Mouse (Mus musculus): ENCODE data around the gene Sorcs3. TPM values are rescaled to one million over a fixed set of nuclear protein-coding genes. Genes with fewer than 3 reads are reported as not detected.

The Sorcs3 gene
- 10 to 100 TPM; 41.1 to 41.7 TPM for total RNA-seq (2021)

DNA sequence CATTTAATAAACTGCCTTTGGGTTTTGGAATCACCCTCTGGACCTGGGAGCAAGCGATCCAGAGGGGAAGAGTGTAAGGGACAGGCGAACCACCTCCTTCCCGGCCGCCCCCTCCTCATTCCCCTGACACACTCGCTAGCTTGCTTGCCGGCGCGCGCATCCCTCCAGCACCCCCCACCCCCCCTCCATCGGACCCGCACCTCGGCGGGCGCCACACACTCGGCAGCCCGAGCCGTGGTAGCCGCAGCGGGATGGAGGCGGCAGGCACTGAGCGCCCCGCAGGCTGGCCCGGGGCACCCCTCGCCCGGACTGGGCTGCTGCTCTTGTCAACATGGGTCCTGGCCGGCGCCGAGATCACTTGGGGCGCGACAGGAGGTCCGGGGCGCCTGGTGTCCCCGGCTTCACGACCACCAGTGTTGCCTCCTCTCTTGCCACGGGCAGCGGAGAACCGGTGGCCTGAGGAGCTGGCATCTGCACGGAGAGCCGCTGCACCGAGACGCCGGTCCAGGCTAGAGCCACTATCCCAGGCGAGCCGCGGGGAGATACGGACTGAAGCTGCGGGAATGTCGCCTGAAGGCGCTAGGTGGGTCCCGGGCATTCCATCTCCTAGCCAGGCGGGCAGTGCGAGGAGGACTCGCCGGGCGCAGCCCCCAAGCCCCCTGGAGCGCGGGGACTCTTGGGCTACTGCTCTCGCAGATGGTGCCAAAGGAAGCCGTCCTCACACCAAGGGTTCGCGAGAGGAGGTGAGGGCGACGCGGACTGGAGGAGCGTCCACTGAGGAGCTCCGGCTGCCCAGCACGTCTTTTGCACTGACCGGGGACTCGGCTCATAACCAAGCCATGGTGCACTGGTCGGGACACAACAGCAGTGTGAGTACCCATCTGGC is at the start of gene Sorcs3:
Gene Sorcs3 (plus strand): TSS at position 97 of the 886 bp plus-strand sequence.
- intact Hi-C loops (cut with DNase I): loop anchor here (2.0 to 10.0 kb wide), 6 partner anchors 56 to 1056 kb away; no protein-coding TSS in a partner anchor
- DNase-seq (ENCODE audit: low spot score in 2 of 2): peak; percentile 24 to 40

DNA sequence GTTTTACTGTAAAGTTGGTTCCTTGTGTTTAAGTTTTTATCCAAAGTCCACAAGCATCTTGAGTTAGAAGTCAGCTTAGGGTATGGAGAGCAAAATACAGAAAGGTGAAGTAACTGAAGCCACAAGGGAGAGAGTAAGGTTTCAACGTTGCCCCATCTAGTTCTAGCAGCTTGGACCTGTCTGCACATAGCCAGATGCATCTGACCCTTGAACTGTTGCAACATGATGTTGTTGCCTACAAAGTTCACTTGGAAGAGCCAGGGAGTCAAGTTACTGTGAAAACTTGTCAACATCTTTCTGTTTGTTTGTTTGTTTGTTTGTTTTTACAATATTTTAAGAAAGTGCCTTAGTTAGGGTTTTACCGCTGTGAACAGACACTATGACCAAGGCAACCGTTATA is 40.5 kb upstream of the Sorcs3 start:
- intact Hi-C loops (cut with DNase I): no loop called here
- DNase-seq (ENCODE audit: low spot score in 2 of 2): no peak

DNA sequence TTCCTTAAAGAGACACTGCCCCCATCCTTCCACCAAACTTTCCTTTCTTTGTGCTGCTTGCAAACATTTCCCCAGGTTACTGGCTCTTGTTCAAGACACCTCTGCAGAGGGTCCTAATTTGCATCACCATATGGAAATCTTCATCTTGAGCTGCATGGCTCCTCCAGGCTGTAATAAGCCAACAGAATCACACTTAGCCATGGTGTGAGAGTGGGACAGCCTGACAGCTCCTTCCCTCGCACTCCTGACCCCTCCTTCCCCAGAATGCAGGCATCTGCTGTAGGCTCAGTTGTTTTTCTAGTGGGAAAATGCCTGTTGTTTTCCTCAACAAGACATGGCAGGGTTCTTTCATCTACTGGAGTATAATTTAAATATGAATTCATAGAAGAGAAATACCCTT is 38.7 kb upstream of the Sorcs3 start:
- intact Hi-C loops (cut with DNase I): no loop called here
- peak; percentile 11 to 80 for DNase-seq (ENCODE audit: low spot score in 2 of 2)

DNA sequence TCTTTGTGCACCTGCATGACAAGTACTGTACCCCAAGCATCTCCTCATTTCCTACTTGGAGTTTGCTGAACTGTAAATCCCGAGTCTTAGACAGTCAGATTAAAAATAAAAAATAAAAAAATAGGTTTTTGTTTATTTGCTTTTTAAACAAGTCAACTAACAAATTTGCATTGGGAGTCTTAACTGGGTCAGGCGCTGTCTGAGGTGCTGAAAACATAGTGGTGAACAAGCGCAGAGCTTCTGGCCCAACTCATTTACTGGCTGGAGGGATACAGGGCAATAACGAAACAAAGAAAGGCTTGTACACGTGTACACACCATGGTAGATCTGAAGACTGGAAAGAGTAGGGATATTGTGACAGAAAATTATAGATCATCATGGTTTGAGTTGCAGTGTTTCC is 37.5 kb upstream of the Sorcs3 start:
- intact Hi-C loops (cut with DNase I): no loop called here

DNA sequence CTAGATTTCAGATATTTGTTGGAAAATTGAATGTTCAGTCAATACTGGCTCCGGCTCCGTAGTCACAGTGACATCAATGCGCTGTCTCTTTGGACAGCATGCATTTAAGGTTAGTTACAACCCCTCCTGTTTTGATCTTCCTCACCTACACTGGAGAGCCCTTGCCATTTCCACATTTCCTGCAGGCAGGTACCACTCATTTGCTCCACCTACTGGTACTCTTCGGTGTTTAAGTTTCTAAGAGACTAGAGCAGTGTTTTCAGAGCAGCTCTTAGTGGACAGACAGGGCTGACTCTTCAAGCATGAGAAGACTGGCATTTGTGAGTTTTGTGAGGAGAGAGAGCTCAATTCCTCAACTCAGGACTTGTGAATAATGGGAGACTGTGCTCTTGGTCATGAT is 31.1 kb upstream of the Sorcs3 start:
- intact Hi-C loops (cut with DNase I): loop anchor here (2.0 kb wide), 1 partner anchor 186 kb away; no protein-coding TSS in a partner anchor
- peak in 1 of 2 experiments; percentile 15 for DNase-seq (ENCODE audit: low spot score in 2 of 2)

More for the DNA sequence above, 37.5 kb upstream of the Sorcs3 start:
- DNase-seq (ENCODE audit: low spot score in 2 of 2): no peak

DNA sequence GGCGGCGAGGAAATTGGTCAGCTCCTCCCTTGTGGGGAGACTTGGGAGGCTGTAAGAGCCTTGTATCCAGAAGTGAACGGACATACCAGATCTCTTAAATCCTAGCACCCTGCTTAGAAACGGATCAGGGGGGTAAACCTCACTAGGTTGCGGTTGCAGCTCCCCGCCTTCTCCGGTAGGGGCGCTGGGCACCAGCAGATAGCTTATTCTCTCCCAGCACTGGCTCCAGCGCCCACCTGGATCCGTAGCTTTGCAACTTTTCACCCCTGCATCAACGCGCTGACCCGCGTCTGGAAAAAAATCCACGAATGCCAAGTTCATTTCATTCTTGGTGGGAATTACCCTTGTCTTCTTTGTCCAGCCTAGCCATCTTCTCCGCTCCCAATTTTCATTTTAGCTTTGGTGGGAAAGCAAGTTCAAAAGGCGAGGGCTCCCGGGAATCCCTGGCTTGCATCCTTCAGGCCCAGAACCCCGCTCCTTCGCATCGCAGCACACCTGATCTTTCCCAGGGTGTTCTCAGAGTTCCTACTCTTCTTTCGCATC is 1.8 kb upstream of the Sorcs3 start:
- peak; percentile 83 to 90 for DNase-seq (ENCODE audit: low spot score in 2 of 2)
- intact Hi-C loops (cut with DNase I): loop anchor here (1.0 to 10.0 kb wide), 4 partner anchors 163 to 701 kb away; no protein-coding TSS in a partner anchor

DNA sequence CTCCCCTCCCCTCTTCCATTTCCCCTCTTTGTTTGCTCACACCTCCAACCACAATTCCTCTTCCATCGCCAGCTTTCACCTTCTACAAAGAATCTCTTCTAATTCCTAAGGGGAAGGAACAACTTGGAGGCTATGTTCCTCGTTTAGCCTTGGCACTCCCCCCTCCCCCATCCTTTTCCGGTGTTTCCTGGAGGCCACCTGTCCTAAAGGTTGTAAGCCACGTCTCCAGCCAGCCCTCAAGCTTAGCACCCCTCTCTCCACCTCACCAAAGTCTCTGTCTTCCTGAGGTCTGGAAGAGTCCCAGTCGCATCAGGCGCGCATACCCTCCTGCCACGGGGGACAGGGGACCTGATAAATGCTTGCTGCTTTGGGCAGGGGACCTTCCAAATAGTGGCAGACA is 1.3 kb upstream of the Sorcs3 start:
- intact Hi-C loops (cut with DNase I): loop anchor here (1.0 to 10.0 kb wide), 4 partner anchors 163 to 700 kb away; no protein-coding TSS in a partner anchor
- DNase-seq (ENCODE audit: low spot score in 2 of 2): peak in 1 of 2 experiments; percentile 20

DNA sequence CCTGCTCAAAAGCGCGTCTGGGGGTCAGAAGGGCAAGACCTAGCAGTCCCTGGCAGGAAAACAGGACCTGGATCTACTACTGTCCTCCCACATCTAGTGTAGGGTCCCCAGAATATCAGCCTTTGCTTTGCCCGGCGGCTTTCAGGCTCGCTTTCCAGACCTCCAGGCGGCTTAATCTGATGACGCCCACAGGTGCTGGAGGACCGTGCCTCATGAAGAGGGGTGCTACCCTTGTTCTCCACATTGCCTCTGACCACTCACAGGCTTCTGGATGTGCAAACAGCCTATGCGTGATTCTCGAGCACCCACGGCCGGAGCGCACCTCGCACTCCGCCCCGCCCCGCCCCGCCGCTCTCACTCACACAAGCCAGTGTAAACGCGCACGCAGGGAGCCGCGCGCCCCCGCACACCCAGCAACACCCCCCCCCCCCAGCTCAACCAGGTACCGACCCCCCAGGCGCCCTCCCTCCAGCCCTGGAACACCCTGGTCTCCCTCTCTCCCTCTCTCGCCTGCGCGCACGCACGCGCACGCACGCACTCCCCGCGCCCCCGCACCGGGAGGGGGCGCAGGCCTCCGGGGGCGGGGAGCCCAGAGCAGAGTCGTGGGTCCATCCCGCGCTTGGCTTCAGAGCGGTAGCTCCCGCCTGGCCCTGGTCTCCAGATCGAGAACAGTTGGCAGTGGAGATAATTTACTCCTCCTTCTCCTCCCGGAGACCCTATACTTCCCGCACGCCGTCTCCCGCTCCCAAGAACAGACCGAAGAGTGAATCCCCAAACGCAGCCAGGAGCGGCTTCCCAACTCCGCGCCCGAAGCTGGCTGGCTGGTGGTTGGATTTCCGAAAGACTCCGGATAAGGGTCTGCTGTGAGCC is 698 bp upstream of the Sorcs3 start:
- intact Hi-C loops (cut with DNase I): loop anchor here (1.0 to 10.0 kb wide), 7 partner anchors 57 to 1057 kb away; no protein-coding TSS in a partner anchor
- DNase-seq (ENCODE audit: low spot score in 2 of 2): peak; percentile 58

DNA sequence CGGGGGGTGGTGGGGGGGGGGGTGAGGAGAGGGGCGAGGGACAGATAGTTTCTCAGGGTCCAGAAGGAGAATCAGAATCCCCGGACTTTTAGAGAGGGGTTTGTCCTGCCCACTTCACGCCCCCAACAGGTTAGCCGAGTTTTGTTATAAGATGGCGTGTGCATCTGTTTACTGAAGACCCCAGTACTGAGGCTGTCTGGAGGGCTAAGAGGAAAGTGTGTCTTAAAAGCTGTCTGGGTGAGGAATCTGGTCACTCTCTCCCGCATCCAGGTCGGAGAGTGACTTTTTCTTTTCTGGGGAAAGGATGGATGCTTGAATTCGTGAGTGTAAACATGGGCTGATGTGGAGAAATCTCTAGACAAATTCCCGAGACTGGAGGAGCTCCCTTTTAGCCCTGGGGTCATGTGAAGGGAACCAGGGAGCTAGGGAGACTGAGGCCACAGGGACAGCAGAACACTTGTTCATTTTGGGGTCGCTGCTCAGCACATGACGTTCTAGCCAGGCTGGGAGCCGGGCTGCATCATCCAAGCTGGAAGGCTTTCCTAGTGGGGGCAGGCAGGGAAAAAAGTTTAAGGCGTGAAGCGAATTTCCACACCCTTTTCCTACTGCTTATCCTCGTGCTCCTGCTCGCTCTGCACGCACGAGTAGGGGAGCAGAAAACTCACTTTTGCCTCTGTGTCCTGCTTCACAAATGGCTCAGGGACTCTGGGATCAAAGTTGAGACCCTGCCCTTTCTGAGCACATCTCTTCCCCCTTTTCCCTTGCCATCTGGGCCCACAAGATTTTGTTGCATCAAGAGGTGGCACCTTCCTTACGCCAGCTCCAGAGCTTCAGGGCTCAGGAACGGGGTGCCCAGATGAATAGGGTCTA is 1.3 kb downstream of the Sorcs3 start:
- intact Hi-C loops (cut with DNase I): loop anchor here (5.0 to 10.0 kb wide), 5 partner anchors 55 to 1055 kb away; no protein-coding TSS in a partner anchor
- peak; percentile 43 to 64 for DNase-seq (ENCODE audit: low spot score in 2 of 2)

DNA sequence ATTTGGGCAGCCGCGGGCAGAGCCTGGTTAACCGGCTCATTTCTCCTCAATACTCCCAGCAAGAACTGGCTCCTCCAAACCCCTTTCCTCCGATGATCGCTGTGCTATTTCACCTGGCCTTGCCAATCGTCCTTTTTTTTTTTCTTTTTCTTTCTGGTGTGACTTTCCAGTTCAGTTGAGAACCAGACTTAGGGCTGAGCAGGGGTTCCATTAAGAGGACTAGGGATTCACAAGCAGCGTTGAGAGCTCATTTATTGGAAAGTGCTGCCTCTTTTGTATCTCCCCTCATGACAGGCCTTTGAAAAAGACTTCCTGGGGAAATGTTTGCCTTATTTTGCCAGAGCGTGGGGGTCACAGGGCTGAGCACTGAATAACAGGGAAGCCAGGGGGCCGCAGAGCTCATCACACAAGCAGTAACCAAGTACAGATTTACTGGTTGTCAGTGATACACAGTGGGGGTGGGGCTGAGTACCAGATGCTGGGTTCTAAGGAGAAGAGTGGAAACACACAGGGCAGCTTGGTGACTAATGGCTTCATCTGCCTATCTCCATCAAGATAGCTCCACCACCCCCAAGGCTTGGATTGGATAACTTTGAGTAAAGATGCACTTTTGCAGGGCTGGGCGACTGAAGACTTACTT is 2.0 kb downstream of the Sorcs3 start:
- intact Hi-C loops (cut with DNase I): loop anchor here (5.0 to 10.0 kb wide), 5 partner anchors 54 to 1054 kb away; no protein-coding TSS in a partner anchor
- DNase-seq (ENCODE audit: low spot score in 2 of 2): peak; percentile 36 to 62

DNA sequence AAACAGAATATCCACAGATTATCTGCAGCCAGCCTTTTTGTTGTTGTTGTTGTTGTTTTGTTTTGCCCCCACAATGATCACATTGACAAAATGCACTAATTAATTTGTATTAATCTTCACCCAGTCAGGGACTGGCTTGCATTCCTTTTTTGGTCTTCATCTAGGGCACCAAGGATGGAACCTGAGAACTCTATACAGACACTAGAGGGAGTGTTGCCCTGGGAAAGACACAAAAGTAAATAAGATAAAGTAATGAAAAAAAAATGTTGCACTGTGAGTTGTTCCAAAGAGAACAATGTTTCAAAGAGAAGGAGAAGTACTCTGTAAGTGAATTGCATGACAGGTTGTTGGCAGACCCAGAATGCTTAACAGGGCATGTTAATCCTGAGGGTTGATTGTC is 9.6 kb downstream of the Sorcs3 start:
- DNase-seq (ENCODE audit: low spot score in 2 of 2): no peak
- intact Hi-C loops (cut with DNase I): no loop called here

DNA sequence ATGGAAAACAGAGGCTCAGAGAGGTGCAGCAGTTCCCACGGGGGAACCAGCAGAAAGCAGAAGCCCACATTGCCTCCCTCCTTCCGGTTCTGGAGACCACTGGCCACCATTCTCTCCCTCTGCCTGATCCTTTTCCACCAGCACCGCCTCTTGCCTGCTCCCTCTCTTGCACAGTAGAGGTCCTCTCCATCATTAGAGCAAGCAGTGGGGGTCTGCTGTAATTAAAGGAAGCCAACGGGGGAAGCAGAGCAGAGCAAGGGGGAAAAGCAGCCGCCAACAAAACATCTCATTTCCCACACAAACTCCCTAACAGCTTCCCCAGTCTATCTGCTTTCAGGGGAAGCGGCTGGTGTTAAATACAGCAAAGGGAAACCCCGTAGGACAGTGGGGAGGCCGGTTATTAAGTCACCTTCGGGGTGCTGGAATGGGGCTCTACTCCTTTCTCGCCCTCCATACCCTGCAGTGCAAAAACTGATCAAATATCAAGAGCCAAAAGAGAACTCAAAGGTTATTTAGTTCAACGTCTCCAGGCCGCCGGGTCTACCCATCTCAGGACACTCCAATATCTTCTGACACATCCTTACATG is 32.1 kb downstream of the Sorcs3 start:
- intact Hi-C loops (cut with DNase I): no loop called here
- no peak for DNase-seq (ENCODE audit: low spot score in 2 of 2)

DNA sequence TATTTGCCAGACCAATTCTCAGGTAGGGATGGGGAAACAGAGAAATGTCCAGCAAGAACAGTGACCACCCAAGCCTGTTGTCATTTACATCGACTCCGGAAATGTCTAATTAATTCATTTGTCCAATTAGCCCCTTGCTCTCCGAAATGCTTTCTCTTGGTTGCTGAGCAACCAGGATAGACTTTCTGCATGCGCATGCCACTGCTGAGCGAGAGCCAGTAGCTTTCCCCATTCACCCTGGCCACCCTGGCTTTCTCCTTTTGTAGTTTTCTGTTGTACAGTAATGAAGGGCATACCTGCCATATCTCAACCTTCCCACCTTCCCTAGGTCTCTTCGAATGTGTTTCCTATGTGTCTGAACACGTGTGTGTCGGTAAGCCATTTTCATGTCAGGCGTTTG is 32.6 kb downstream of the Sorcs3 start:
- intact Hi-C loops (cut with DNase I): no loop called here
- DNase-seq (ENCODE audit: low spot score in 2 of 2): no peak

DNA sequence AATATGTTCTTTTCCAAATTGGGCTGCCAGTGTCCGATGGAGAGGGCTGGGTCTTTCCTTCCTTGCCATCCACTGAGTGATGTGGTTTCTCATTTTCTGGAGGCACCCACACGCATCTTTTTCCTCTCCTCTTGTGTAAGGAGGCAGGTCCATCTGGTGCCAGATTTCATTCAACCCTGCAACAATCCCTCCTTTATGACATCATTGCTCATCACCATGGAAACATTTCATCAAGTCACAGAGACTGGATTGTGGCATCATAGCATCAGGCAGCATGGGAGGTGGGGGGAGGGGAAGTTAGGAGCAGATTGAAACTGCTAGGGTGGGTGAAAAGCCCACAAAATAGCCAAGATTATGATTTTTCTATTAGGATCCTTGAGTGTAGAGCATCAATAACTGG is 35.1 kb downstream of the Sorcs3 start:
- peak; percentile 30 to 70 for DNase-seq (ENCODE audit: low spot score in 2 of 2)
- intact Hi-C loops (cut with DNase I): no loop called here

DNA sequence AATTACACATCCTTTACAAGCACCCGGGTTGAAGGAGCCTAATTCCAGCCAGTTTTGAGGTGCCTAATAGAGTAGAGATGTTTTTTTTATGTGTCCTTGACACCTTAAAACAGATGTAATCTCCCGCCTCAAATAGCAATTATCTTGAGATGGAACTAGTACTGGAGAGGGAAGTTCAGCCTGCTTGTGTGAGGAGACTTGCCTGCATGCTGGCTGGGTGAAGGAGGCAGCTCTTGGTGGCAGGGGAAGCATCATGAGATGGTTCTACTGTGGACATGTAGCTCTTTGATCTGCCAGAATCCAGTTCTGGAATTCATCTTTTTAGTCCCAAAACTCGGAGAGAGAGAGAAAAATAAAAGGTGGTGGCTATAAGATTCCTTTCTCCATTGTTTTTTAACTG is 38.2 kb downstream of the Sorcs3 start:
- intact Hi-C loops (cut with DNase I): no loop called here
- no peak for DNase-seq (ENCODE audit: low spot score in 2 of 2)

DNA sequence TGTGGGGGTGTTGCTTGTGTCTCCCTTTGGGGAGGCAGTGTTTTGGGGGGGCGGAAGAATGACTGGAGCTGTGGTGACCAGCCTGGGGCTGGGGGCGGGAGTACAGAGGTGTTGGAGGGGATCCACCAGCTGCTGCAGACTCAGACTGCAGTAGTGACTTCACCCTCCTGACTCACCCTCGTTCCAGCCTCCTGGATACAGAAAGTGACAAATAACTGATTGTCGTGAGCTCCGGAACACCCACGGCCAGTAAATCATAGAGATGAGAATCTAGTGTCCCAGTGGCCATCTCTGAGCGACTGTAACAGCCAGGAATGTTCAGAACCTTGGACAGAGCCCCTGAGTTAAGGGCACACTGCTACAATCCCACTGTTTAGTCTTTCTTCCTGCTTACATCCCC is 53.4 kb downstream of the Sorcs3 start:
- intact Hi-C loops (cut with DNase I): no loop called here
- DNase-seq (ENCODE audit: low spot score in 2 of 2): peak; percentile 28 to 73

DNA sequence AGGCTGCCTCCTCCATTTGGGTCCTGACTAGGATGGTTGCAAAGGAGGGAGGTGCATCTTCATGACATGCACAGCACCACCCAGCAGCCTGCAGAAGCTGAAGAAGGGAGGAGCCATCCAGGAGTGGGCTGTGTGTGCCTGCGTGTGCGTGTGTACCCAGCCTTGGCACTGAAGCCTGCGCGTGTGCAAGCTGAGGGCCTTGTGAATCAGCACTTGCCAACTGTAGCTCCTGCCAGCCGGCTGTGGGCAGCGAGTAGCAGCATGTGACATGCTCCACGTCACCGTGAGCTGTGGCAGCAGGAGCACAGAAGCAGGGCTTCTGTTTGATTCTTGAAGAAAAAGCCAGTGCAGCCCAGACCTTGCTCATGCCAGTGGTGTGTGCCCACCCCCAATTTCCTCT is 54.8 kb downstream of the Sorcs3 start:
- peak; percentile 84 to 97 for DNase-seq (ENCODE audit: low spot score in 2 of 2)
- intact Hi-C loops (cut with DNase I): loop anchor here (2.0 to 5.0 kb wide), 3 partner anchors 53 to 164 kb away; partner anchors contain the start of gene Sorcs3

DNA sequence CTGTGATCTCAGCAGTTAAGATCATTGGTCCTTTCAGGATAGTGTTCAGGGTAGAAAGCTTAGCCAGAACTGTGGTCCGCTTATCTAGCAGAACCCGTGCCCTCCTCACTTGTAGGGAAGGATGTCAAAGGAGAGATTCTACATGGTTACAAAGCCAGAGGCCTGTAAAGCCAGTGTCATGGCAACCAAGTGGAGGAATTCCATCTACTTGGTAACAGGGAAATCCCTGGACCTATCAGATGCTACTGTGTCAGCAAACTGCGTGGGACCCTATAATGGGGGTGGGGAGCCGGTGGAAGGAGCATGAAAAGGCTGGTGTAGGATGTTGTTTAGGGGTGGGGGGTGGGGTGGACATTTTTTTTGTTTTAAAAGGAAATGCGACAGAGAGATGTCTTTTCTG is 57.9 kb downstream of the Sorcs3 start:
- DNase-seq (ENCODE audit: low spot score in 2 of 2): no peak
- intact Hi-C loops (cut with DNase I): loop anchor here (5.0 kb wide), 2 partner anchors 56 to 104 kb away; partner anchors contain the start of gene Sorcs3
